Mouse (Mus musculus) frontal cortex, postnatal 25 days (tissue): ENCODE results near the gene Gm16368.
"Not testable (repeated sequence)": the region's sequence is repeated elsewhere in the genome, so short reads cannot be mapped to it uniquely, and the experiment has no call there.

Experiments
- DNase-seq, 2 experiments: peaks; one replicate each; pipeline ENCODE4 v3.0.0; 2022; ENCODE audit warnings: low spot score in 2 of 2

The Gm16368 gene

DNA sequence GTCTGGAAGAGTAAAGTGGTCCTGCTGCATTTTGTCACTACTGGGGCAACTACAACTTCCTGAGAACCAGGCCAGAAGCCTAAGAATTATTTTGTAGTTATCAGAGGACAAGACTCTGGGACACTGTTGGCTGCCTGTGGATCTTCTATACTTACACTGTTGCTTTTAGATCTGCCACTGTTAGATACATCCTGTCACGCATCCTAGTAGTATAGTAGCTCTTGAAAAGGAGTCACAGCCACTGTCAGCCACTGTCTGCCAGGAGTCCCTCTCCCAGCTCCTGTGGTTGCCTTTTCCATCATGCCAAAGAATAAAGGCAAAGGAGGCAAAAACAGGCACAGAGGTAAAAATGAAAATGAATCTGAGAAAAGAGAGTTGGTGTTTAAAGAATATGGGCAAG is at the start of gene Gm16368:
Gene Gm16368 (plus strand): TSS at position 301 of the 400 bp plus-strand sequence.
- not testable (repeated sequence) for DNase-seq

DNA sequence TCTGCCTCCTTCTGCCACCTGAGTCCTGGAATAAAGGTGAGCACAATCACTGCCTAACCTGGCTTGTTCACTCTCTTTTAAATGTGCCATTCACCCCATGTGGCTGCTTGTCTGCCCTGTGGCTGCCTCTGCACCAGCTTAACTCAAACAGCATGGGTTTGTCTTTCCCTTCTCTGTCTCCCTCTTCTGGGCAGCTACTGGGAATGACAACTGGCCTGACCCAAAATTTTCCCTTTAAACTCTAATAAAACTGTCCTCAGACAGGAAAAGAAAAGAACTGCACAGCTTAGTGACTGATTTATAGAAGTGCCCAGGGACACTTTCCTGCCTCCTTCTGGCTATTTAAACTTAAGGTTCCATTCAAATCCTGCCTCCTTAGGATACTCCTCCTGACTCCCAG is 44.4 kb upstream of the Gm16368 start:
- not testable (repeated sequence) for DNase-seq

DNA sequence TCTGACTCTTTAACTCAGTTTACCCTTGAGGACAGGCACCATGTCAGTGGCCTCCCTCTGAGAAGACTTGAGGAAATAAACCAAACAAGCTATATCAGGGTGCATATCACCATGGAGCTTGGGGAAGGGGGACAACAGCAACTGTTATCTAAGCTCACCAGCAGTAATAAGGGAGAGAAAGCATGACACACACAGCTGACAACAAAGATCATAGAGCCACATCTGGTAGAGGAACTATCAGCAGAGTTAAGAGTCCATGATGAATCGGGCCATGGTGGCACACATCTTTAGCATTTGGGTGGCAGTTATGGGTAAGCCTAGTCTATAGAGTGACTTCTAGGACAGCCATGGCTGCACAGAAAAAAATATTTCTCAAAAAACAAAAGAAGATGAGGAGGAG is 43.8 kb upstream of the Gm16368 start:
- not testable (repeated sequence) for DNase-seq

DNA sequence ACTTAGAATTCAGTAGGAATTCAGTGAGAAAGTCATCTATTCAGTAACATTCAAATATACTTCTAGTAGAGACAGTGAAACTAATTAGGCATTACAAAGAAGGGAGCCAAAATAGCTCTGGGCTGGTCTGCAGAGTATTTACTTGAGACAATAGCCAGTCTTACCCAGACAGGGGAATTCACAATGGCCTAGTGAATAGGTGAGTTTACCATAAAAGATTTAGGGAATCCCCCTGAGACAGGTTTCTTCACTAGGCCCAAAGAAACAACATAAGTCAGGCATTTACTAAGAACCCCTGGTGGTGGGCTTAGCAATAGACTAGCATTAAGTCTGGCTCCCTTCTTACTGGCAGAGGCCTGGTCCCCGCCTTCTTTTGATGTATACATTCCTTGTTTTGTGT is 38.3 kb upstream of the Gm16368 start:
- DNase-seq: not testable (repeated sequence)
